Mouse (Mus musculus): ENCODE measurements around the gene Ywhae.
A peak's percentile ranks its signal among the peaks of the same experiment; 100 is the strongest.

Gene Ywhae

GRCm38 (mm10) chr11:75794602-75795320 lies 62.1 kb downstream of the Ywhae start:
- DNase-seq (ENCODE audit: low spot score in 2 of 2), result no peak

- no peak for DNase-seq (ENCODE audit: low spot score in 2 of 2)
These were observed 62.6 kb downstream of the Ywhae start for GRCm38 (mm10) chr11:75795321-75795636.

DNA sequence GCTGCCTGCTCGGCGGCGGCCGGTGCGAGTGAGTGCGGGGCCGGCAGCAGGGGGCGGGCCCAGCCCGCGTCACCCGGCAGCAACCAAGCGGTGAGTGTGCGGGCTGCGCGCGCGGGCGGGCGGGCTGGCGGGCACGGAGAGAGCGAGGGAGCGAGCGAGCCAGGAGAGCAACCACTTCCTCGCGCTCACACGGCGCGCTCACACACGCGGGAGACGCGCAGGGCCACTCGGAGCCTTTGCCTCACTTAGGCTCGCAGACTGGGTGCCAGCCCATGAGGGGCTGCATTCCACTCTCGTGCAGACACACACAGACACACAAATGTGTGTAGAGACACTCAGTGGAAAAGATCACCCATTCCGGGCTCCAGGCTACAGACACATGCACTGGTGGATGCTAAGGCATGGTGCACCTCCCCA lies 63.4 kb downstream of the Ywhae start, which contains the start of gene Doc2b:
Doc2b (minus strand) TSS at position 21 of the 417 bp plus-strand sequence.
- peak; percentile 56 to 61 for DNase-seq (ENCODE audit: low spot score in 2 of 2)

GRCm38 (mm10) chr11:75796536-75797246 lies 64.0 kb downstream of the Ywhae start:
- DNase-seq (ENCODE audit: low spot score in 2 of 2), result no peak

DNA sequence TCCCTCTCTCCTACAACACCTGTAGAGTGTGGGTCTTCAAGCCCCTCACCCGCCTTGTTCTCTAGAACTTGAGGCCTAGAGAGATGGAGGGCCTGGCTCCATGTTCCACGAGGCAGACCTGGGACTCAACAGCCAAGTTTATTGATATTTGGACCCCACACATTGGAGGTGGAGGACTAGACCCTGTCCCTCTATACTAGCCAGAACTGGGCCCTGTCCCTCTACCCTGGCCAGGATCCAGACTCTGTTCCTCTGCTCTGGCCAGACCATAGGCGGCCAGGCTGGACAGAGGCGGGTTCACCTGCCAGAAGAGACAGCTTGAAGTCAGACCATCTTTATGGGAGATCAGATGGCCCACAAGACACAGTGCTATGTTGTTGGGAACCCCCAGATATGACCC lies 68.7 kb downstream of the Ywhae start:
- no peak for DNase-seq (ENCODE audit: low spot score in 2 of 2)

GRCm38 (mm10) chr11:75801771-75802550 lies 69.3 kb downstream of the Ywhae start:
- DNase-seq (ENCODE audit: low spot score in 2 of 2), result no peak

DNA sequence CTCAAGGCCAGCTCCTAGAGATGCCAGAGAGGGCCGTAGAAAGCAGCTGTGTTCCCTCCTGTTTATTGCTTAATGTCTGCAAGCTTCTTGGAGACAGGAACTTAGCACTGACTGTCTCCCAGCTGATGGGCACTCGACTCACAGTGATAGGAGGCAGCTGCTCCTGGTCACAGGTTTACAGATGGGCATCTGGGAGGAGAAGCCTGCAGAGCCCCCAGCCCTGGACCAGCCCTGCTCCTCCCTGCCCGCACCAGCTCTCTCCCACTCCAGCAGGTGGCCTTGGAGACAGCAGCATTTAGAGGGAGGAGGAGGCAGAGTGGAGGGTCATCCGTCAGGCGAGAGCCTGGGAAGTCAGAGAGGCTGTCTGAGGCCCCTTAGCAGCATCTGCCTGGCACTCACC lies 74.8 kb downstream of the Ywhae start:
- DNase-seq (ENCODE audit: low spot score in 2 of 2), result no peak

DNA sequence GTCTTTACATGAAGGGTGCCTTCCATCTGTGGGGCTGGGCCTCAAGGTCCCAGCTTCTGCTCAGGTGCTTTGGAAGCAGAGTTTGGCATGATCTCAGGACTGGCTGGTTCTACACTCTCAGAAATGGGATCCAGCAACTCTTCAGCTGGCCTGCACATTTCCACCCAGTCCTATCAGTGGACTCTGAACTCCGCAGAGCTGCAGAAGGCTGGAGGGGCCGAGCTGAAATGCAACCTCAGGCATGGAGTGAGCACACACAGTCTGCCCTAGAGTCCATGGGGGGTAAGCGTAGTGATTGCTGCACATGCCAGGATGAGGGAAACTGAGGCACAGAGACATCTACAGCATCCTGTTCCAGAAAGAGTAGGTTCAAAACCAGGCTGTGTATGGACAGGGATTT lies 77.9 kb downstream of the Ywhae start:
- no peak for DNase-seq (ENCODE audit: low spot score in 2 of 2)

- DNase-seq (ENCODE audit: low spot score in 2 of 2), result peak; percentile 18 to 25
These were observed 79.2 kb downstream of the Ywhae start for GRCm38 (mm10) chr11:75811900-75812299.

DNA sequence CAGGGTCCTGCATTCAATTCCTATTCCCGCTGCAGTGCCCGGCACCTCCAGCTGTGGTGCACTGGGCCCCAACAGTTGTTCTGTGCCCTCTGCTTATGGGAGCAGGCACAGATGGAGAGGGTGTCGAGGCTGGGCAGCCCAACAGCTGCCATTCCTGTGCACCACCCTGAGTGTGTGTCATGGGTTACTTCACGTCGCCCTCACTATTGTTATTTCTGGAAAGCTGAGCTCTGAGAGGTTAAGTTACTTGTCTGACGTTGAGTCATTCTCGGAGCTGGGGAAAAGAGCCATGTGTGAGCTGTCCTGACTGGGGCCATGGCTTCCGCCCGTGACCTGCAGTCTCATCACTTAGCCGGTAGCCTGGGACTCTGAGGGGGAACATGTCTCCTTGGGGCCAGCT lies 80.4 kb downstream of the Ywhae start:
- DNase-seq (ENCODE audit: low spot score in 2 of 2), result no peak
